Mouse (Mus musculus): Measurements from ENCODE around the gene Gm10337. TPM values are rescaled to one million over a fixed set of nuclear protein-coding genes. Genes with fewer than 3 reads are reported as not detected.

The Gm10337 gene
- total RNA-seq, 2 experiments from 2014 or later = 7.6 TPM; not detected in 1

GRCm38 (mm10) chr15:102499370-102499769 is 4.2 kb upstream of the Gm10337 start:
- no peak for DNase-seq (ENCODE audit: low spot score in 2 of 2)

DNA sequence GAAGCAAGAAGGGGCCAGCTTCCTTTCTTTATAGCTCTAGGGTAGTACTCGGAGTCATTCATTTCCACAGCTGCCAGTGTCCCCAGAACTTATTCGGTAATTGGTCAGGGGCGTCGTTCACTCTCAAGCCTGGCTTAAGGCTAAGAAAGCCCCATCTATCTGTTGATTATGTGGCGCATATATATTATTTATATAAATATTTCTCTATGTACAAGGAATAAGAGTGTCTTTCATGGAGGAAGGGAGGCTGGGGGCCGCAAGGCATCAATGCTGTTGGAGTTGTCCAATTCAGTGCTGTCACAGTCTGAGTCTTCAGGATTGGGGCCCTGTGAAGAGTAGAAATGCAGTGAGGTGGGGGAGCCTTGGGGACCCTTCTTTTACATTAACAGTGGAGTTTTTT is 3.7 kb upstream of the Gm10337 start:
- DNase-seq (ENCODE audit: low spot score in 2 of 2) = no peak

DNA sequence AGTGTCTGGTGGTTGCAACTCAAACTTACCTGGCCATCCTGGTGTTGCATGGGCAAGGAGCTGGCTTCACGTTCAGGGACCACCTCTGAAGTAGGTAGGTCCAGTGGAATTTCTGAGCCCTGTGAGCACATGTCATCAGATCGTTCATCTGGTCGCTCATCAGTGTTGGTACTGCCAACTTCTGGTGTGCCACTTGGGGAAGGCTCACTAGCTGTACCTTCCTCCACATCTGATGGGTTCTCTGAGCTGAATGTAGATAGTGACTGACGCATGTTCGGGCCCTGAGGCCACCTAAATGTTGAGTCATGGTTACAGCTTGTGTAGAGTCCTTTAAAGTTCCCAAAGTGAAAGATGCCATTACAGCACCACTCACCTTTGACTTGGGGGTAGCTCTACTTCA is 3.0 kb upstream of the Gm10337 start:
- no peak for DNase-seq (ENCODE audit: low spot score in 2 of 2)

DNA sequence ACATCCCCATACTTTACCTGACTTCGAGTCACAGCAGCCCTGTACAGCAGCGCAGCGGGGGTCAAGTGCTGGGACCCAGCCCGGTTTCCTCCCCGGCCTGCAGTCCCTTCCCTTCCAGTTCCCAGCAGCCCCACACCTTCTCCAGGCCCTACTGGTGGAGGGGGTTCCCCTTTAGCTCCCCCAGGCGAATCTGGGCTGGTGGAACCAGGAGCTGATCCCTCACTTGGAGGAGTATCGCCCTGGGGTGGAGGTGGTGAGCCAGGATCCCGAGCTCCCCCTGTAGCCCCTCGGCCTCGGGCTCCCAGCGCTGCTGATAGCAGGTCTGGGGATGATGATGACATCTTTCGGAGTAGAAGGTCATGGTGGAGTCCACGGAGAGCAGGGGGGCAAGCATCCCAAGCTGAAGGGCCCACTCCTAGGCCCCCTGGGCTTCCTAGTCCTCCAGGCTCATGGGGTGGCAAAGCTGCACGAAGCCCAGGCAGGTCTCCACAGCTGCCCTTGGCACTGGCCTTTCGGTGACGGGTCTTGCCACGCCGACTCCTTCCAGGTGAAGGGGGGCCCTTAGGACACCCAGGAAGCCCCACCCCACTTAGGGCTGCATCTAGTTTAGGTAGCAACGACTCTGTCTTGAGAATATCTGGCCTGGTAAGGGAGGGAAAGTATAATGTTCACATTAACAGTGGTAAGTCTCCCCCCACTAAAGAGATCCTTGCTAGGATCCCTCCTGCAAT is 2.3 kb upstream of the Gm10337 start:
- no peak for DNase-seq (ENCODE audit: low spot score in 2 of 2)

- no peak for DNase-seq (ENCODE audit: low spot score in 2 of 2)
These were observed 1.2 kb upstream of the Gm10337 start for GRCm38 (mm10) chr15:102502254-102502840.

DNA sequence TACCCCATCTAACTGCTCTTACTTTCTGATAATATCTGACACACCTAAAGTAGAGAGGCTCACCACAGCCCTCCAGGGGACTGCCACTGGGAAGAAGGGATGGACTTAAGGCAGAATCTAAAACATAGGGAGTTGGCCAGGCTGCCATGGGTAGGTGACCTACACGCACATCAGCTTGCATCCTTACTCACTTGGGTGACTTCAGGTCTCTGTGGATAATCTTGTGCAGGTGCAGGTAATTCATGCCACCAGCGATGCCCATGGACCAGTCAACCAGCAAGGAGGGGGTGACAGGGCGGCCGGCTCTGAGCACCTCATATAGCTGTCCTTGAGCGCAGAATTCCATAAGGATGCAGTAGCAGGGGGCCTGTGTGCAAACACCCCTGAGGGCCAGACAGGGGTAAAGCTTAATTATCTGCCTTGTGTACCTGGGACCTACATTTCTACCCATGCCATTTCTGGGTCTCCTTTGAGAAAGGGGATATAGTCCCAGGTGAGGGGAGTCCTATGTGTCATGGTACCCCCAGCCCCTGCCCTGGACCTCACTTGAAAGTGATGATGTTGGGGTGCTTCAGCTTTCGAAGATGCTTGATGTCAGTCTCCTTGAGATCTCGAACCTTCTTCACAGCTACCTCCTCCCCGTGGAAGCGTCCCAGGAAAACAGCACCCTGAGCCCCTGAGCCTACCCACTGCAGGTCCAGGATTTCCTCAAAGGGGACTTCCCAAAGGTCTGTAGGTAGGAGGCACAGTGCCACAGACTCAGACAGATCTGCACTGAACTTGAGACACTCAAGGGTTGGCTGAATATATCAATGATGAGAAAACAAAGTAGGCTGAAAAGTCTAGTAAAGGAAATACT is 631 bp downstream of the Gm10337 start:
- no peak for DNase-seq (ENCODE audit: low spot score in 2 of 2)

GRCm38 (mm10) chr15:102505073-102505769 is 1.7 kb downstream of the Gm10337 start:
- no peak for DNase-seq (ENCODE audit: low spot score in 2 of 2)

- no peak for DNase-seq (ENCODE audit: low spot score in 2 of 2)
These were observed 2.4 kb downstream of the Gm10337 start for GRCm38 (mm10) chr15:102505770-102506463.

DNA sequence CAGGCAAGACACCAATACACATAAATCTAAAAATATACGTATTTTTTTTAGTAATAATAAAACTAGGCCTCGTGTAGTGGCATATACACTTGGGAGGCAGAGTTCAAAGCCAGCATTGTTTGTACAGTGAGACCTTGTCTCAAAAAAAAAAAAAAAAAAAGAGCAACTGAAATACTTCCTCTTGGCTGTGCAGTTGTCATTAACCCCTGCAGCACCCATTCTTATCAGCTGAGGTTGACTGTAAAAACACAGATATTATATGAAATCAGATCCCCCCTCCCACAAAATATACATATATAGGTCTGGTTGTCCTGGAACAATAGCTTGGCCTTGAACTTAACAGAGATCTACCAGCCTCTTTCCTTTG is 2.9 kb downstream of the Gm10337 start:
- no peak for DNase-seq (ENCODE audit: low spot score in 2 of 2)

DNA sequence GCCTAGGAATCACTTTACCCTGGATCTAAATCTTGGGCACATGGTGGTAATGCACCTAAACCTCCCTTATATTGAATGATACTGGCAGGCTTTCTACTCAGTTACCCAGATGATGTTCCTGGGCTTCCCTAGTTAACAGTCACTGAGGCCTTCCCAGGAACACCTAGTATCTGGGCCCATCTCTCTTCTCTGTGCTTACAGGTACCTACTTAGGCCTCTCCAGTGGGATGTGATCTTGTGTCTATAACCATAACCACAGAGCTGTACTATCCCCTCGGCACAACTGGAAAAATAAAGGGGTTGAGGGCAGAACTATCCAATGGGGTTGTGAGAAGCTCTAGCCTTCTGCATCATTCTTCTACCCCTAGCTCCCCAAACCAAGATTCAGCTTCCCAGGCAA is 3.3 kb downstream of the Gm10337 start:
- no peak for DNase-seq (ENCODE audit: low spot score in 2 of 2)

DNA sequence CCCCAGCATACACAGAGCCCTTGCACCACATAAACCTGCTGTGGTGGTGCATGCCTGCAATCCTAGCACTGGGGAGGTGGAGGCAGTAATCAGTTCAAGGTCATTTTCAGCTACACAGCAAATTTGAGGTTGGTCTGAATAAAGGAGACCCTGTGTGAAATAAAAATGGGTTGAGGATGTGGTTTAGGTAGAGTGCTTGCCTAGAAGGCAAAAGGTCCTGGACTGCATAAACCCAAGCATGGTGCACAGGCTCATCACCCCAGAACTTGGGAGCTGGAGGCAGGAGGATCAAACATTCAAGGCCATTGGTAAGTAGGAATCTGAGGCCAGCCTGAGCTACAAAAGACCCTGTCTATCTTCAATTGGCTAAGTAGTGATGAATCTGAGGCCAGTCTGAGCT is 4.0 kb downstream of the Gm10337 start:
- DNase-seq (ENCODE audit: low spot score in 2 of 2) = no peak

- DNase-seq (ENCODE audit: low spot score in 2 of 2) = no peak
These were observed 4.8 kb downstream of the Gm10337 start for GRCm38 (mm10) chr15:102508336-102508735.

DNA sequence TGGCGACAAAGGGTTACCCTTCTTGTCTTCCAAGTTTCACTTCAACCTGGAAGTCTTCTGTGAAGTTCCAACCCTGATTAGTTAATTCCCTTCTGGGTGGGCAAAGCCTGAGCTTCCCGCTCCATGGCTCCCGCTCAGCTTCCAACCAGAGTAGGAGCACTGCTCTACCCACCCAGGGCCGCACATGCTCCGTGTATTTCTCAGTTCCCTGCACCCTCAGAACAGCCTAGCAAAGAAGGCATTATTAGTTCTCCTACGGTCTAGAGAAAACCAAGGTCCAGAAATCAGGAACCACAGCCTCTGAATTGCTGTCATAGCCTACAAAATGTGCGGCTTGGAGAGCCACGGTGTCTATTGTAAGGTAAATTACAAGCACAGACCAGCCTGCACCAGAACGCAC is 6.6 kb downstream of the Gm10337 start:
- DNase-seq (ENCODE audit: low spot score in 2 of 2) = no peak

DNA sequence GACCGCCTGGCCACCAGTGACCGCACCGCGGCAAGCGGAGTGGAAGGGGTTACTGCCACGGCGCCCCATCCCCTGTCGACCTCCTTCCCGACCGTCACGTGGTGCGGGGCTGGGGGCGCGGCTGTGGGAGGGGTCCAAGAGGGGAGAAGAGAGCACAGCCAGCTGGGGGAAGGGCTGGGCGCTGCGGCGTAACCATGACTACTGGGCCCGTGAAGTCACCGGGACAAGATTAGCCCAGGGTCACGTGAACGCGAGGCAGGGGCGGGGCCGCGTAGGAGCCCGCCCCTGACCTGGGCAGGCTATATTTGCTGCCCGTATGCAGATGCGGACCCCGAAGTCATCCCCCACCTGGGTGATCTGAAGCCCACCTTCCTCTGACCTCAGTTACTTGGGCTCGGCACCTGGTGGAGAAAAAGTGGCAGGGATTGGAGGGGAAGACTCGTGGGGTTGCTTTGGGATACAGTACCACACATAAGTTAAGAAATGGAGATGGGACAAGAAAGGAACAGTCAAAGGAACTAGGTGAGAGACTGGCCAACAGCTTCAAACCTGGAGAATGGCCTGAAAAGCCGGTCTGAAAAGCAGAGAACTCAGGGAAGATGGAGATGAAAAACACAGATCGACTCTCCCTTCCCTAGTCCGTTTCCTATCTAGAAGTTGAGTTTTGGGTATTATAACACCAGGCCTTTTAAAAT is 7.2 kb downstream of the Gm10337 start:
- DNase-seq (ENCODE audit: low spot score in 2 of 2) = peak; percentile 75 to 83

DNA sequence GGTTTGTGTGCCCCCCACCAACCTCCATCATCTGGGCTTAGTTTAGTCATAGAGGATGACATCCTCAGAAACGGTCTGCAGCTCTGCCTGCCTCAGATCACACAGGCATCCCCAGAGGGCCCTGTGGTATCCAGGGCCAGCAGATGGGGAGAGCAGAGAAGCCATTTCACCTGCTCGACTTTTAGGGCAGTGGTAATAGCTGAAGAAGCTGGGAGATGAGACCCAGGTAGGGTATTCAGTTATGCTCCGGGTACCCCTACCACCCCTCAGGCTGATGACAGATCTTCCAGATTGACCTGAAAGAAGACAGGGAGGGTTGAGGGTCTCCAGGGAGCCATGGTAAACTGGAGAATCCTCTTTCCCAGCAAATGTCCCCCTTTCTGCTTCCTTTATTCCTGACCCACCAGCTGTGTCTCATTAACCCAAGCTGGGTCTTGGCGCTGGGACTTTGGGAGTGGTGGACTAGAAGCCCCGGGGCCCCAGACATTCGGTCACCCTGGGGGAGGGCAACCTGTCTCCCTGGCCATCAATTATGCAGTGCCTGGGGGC is 7.8 kb downstream of the Gm10337 start:
- no peak for DNase-seq (ENCODE audit: low spot score in 2 of 2)

- DNase-seq (ENCODE audit: low spot score in 2 of 2) = no peak
These were observed 8.5 kb downstream of the Gm10337 start for GRCm38 (mm10) chr15:102512010-102512409.

- DNase-seq (ENCODE audit: low spot score in 2 of 2) = no peak
These were observed 8.9 kb downstream of the Gm10337 start for GRCm38 (mm10) chr15:102512471-102512870.

DNA sequence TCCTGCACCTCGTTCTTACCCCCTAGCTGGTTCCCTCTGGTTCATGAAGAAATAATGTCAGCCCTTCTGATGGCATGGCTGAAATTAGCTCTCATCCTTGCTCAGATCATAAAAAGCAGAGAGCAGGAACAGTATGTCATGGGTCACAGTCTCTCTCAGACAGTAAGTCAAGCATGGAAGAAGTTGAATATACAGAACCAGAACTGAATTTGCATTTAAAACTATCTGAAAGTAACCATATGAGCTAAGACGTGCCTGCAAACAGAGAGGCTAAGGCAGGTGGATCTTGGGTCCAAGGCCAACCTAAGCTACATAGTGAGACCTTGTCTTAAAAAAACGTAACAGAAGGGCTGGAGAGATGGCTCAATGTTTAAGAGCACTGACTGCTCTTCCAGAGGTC is 9.5 kb downstream of the Gm10337 start:
- DNase-seq (ENCODE audit: low spot score in 2 of 2) = no peak

DNA sequence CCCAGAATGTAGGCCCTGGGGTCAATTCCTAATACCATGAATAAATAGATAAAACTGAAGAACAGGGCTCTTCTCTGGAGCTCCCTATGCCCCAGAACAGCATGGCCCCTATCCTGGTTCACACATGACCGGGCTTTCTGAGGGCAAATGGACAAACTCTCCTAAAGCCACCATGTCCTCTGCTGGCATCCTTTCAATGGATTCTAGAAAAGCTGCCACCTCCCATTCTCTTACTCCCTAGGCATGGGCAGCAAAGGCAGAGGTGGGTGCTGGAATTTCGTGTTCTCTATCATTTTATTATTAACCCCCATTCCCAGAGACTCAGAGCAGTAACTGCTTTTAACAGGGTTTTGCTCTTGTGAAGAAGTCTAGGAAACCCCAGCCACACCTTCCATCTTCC is 11.7 kb downstream of the Gm10337 start:
- DNase-seq (ENCODE audit: low spot score in 2 of 2) = no peak

DNA sequence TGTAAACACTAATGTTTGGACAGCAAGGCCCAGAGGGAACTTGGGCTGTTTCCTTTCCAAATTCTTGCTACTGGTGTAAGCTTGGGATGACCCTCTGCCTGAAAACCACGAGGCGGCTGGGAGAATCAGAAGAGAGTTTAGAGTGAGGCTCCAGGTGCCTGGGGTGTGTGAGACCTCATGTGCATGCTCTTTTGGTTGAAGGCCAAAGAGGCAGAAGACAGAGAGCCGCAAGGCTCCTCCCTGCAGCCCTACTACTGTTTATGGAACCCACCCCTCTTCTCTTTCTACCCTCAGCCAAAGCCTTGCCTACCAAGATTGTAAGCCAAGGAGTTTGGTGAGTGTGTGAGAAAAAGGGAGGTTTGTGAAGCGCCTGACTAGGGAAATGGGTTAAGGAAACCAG is 12.3 kb downstream of the Gm10337 start:
- DNase-seq (ENCODE audit: low spot score in 2 of 2) = no peak
